Mouse (Mus musculus) embryo, embryonic 10.5 days (tissue): ENCODE data around the gene Kcnk1.
A peak's percentile ranks its signal among the peaks of the same experiment; 100 is the strongest.

ENCODE experiments used
- DNase-seq: peaks from one replicate; pipeline ENCODE4 v3.0.0-alpha.2; 2015; ENCODE audit warnings: low spot score

Kcnk1 gene

GRCm38 (mm10) chr8:125995101-125995986 lies at the start of gene Kcnk1:
TSS of gene Kcnk1 (plus strand) at chr8:125995170.
- DNase-seq = peak; percentile 56

- DNase-seq = no peak
Observed at GRCm38 (mm10) chr8:125948696-125949308, 46.2 kb upstream of the Kcnk1 start.

GRCm38 (mm10) chr8:125950007-125950940 lies 44.7 kb upstream of the Kcnk1 start:
- peak; percentile 98 for DNase-seq

GRCm38 (mm10) chr8:125955671-125956070 lies 39.3 kb upstream of the Kcnk1 start:
- peak; percentile 80 for DNase-seq

GRCm38 (mm10) chr8:125956796-125957195 lies 38.2 kb upstream of the Kcnk1 start:
- DNase-seq = no peak

GRCm38 (mm10) chr8:125957226-125957993 lies 37.6 kb upstream of the Kcnk1 start:
- DNase-seq = no peak

GRCm38 (mm10) chr8:125957994-125958368 lies 37.0 kb upstream of the Kcnk1 start:
- no peak for DNase-seq

GRCm38 (mm10) chr8:125959363-125959771 lies 35.6 kb upstream of the Kcnk1 start:
- no peak for DNase-seq

- DNase-seq = no peak
Observed at GRCm38 (mm10) chr8:125960037-125960436, 34.9 kb upstream of the Kcnk1 start.

GRCm38 (mm10) chr8:125961790-125962189 lies 33.2 kb upstream of the Kcnk1 start:
- no peak for DNase-seq

GRCm38 (mm10) chr8:125963807-125964211 lies 31.2 kb upstream of the Kcnk1 start:
- no peak for DNase-seq

GRCm38 (mm10) chr8:125971336-125971735 lies 23.6 kb upstream of the Kcnk1 start:
- no peak for DNase-seq

GRCm38 (mm10) chr8:125975981-125976380 lies 19.0 kb upstream of the Kcnk1 start:
- DNase-seq = no peak

GRCm38 (mm10) chr8:125980826-125981225 lies 14.1 kb upstream of the Kcnk1 start:
- no peak for DNase-seq

GRCm38 (mm10) chr8:125983515-125983914 lies 11.5 kb upstream of the Kcnk1 start:
- no peak for DNase-seq

GRCm38 (mm10) chr8:125984140-125984539 lies 10.8 kb upstream of the Kcnk1 start:
- no peak for DNase-seq

GRCm38 (mm10) chr8:125985364-125985763 lies 9.6 kb upstream of the Kcnk1 start:
- no peak for DNase-seq

GRCm38 (mm10) chr8:125986999-125987589 lies 7.9 kb upstream of the Kcnk1 start:
- no peak for DNase-seq

- DNase-seq = no peak
Observed at GRCm38 (mm10) chr8:125987996-125988395, 7.0 kb upstream of the Kcnk1 start.

GRCm38 (mm10) chr8:125993636-125994035 lies 1.3 kb upstream of the Kcnk1 start:
- no peak for DNase-seq
